Mouse (Mus musculus): ENCODE measurements around the gene 1700012B09Rik. TPM values are rescaled to one million over a fixed set of nuclear protein-coding genes. Genes with fewer than 3 reads are reported as not detected.

Gene 1700012B09Rik
- polyA plus RNA-seq, 1 experiment: not detected

GRCm38 (mm10) chr9:14778341-14778740 lies 7.5 kb upstream of the 1700012B09Rik start:
- H3K27me3 ChIP-seq (replicated peaks; ENCODE audit: control insufficient read depth, insufficient read depth, low read length): no peaks in the 10 kb centered on the region
- no peak for DNase-seq
- 49% methylated on average over 13 of the region's 13 CpGs for WGBS
- no peak overlapping the region for H3K27ac ChIP-seq (ENCODE audit: insufficient read depth, low read depth, low read length)
- no peak overlapping the region for H3K4me3 ChIP-seq (ENCODE audit: insufficient read depth, low read depth, low read length)
- no peaks in the 10 kb centered on the region for H3K36me3 ChIP-seq (ENCODE audit: control insufficient read depth, insufficient read depth, low read length)
- TF ChIP-seq POLR2A (IDR thresholded peaks at IDR 0.05; ENCODE audit: low read depth, low read length): no peak
- TF ChIP-seq CTCF (conservative IDR thresholded peaks at IDR 0.05; ENCODE audit: insufficient read depth, insufficient read length, low read depth, low read length): no peak
- H3K4me1 ChIP-seq (ENCODE audit: control insufficient read depth, insufficient read depth, low read length): no peaks in the 10 kb centered on the region

- DNase-seq: peak; percentile 12
- Histone ChIP-seq H3K4me3 (ENCODE audit: insufficient read depth, low read depth, low read length) (no peak overlapping the region), H3K36me3 (ENCODE audit: control insufficient read depth, insufficient read depth, low read length) (no peaks in the 10 kb centered on the region), H3K4me1 (ENCODE audit: control insufficient read depth, insufficient read depth, low read length) (no peaks in the 10 kb centered on the region), H3K27me3 (replicated peaks; ENCODE audit: control insufficient read depth, insufficient read depth, low read length) (peaks cover 2% of the 10 kb centered on the region; the same call in 1 of the 2 replicates), H3K27ac (ENCODE audit: insufficient read depth, low read depth, low read length) (no peak overlapping the region)
- 0 out of 2 replicates have a peak, but pooled peaks have one; percentile 21 for TF ChIP-seq CTCF (conservative IDR thresholded peaks at IDR 0.05; ENCODE audit: insufficient read depth, insufficient read length, low read depth, low read length)
- TF ChIP-seq POLR2A (IDR thresholded peaks at IDR 0.05; ENCODE audit: low read depth, low read length): no peak
- 31% methylated on average over 2 of the region's 2 CpGs for WGBS
These were observed 3.0 kb upstream of the 1700012B09Rik start for GRCm38 (mm10) chr9:14773813-14774212.

GRCm38 (mm10) chr9:14772074-14772473 lies 1.2 kb upstream of the 1700012B09Rik start:
- H3K4me3 ChIP-seq (ENCODE audit: insufficient read depth, low read depth, low read length): no peak overlapping the region
- H3K27ac ChIP-seq (ENCODE audit: insufficient read depth, low read depth, low read length): no peak overlapping the region
- no peak for TF ChIP-seq POLR2A (IDR thresholded peaks at IDR 0.05; ENCODE audit: low read depth, low read length)
- no peak for TF ChIP-seq CTCF (conservative IDR thresholded peaks at IDR 0.05; ENCODE audit: insufficient read depth, insufficient read length, low read depth, low read length)
- no peak for DNase-seq
- no peaks in the 10 kb centered on the region for H3K4me1 ChIP-seq (ENCODE audit: control insufficient read depth, insufficient read depth, low read length)
- no peaks in the 10 kb centered on the region for H3K36me3 ChIP-seq (ENCODE audit: control insufficient read depth, insufficient read depth, low read length)
- H3K27me3 ChIP-seq (replicated peaks; ENCODE audit: control insufficient read depth, insufficient read depth, low read length): peaks cover 2% of the 10 kb centered on the region; the same call in 1 of the 2 replicates
- WGBS: 86% methylated on average over 2 of the region's 2 CpGs

- no peaks in the 10 kb centered on the region for H3K36me3 ChIP-seq (ENCODE audit: control insufficient read depth, insufficient read depth, low read length)
- DNase-seq: no peak
- no peak overlapping the region for H3K27ac ChIP-seq (ENCODE audit: insufficient read depth, low read depth, low read length)
- TF ChIP-seq POLR2A (IDR thresholded peaks at IDR 0.05; ENCODE audit: low read depth, low read length) (no peak), CTCF (conservative IDR thresholded peaks at IDR 0.05; ENCODE audit: insufficient read depth, insufficient read length, low read depth, low read length) (no peak)
- no peak overlapping the region for H3K4me3 ChIP-seq (ENCODE audit: insufficient read depth, low read depth, low read length)
- H3K4me1 ChIP-seq (ENCODE audit: control insufficient read depth, insufficient read depth, low read length): no peaks in the 10 kb centered on the region
- H3K27me3 ChIP-seq (replicated peaks; ENCODE audit: control insufficient read depth, insufficient read depth, low read length): peaks cover 2% of the 10 kb centered on the region; the same call in 1 of the 2 replicates
- WGBS: 52% methylated on average over 6 of the region's 6 CpGs
These were observed 1.0 kb downstream of the 1700012B09Rik start for GRCm38 (mm10) chr9:14769811-14770210.

- Histone ChIP-seq H3K27ac (ENCODE audit: insufficient read depth, low read depth, low read length) (no peak overlapping the region), H3K4me1 (ENCODE audit: control insufficient read depth, insufficient read depth, low read length) (no peaks in the 10 kb centered on the region), H3K36me3 (ENCODE audit: control insufficient read depth, insufficient read depth, low read length) (no peaks in the 10 kb centered on the region), H3K27me3 (replicated peaks; ENCODE audit: control insufficient read depth, insufficient read depth, low read length) (no peaks in the 10 kb centered on the region), H3K4me3 (ENCODE audit: insufficient read depth, low read depth, low read length) (no peak overlapping the region)
- DNase-seq: peak; percentile 42
- TF ChIP-seq POLR2A (IDR thresholded peaks at IDR 0.05; ENCODE audit: low read depth, low read length) (no peak), CTCF (conservative IDR thresholded peaks at IDR 0.05; ENCODE audit: insufficient read depth, insufficient read length, low read depth, low read length) (peak; percentile 34)
- WGBS: 21% methylated on average over 7 of the region's 7 CpGs
These were observed 6.1 kb downstream of the 1700012B09Rik start for GRCm38 (mm10) chr9:14764765-14765164.

- Histone ChIP-seq H3K4me1 (ENCODE audit: control insufficient read depth, insufficient read depth, low read length) (no peaks in the 10 kb centered on the region), H3K36me3 (ENCODE audit: control insufficient read depth, insufficient read depth, low read length) (no peaks in the 10 kb centered on the region), H3K27me3 (replicated peaks; ENCODE audit: control insufficient read depth, insufficient read depth, low read length) (no peaks in the 10 kb centered on the region), H3K4me3 (ENCODE audit: insufficient read depth, low read depth, low read length) (no peak overlapping the region), H3K27ac (ENCODE audit: insufficient read depth, low read depth, low read length) (no peak overlapping the region)
- no peak for TF ChIP-seq POLR2A (IDR thresholded peaks at IDR 0.05; ENCODE audit: low read depth, low read length)
- no peak for TF ChIP-seq CTCF (conservative IDR thresholded peaks at IDR 0.05; ENCODE audit: insufficient read depth, insufficient read length, low read depth, low read length)
- no peak for DNase-seq
These were observed 11.6 kb downstream of the 1700012B09Rik start for GRCm38 (mm10) chr9:14759261-14759660.

GRCm38 (mm10) chr9:14758590-14758989 lies 12.2 kb downstream of the 1700012B09Rik start:
- no peaks in the 10 kb centered on the region for H3K4me1 ChIP-seq (ENCODE audit: control insufficient read depth, insufficient read depth, low read length)
- H3K27me3 ChIP-seq (replicated peaks; ENCODE audit: control insufficient read depth, insufficient read depth, low read length): no peaks in the 10 kb centered on the region
- TF ChIP-seq CTCF (conservative IDR thresholded peaks at IDR 0.05; ENCODE audit: insufficient read depth, insufficient read length, low read depth, low read length) (no peak), POLR2A (IDR thresholded peaks at IDR 0.05; ENCODE audit: low read depth, low read length) (no peak)
- 70% methylated on average over 7 of the region's 7 CpGs for WGBS
- no peak overlapping the region for H3K4me3 ChIP-seq (ENCODE audit: insufficient read depth, low read depth, low read length)
- H3K36me3 ChIP-seq (ENCODE audit: control insufficient read depth, insufficient read depth, low read length): no peaks in the 10 kb centered on the region
- H3K27ac ChIP-seq (ENCODE audit: insufficient read depth, low read depth, low read length): no peak overlapping the region
- DNase-seq: no peak
